Mouse (Mus musculus): ENCODE measurements around the gene Kcna10.

GRCm38 (mm10) chr3:107134457-107134856, 48.4 kb upstream of the Kcna10 start:
- no peak for TF ChIP-seq CTCF (IDR thresholded peaks at IDR 0.05; ENCODE audit: extremely low read depth, insufficient read depth, low read length)
- TF ChIP-seq POLR2A (IDR thresholded peaks at IDR 0.05; ENCODE audit: extremely low read depth, insufficient read depth, low read length), result no peak
